Mouse (Mus musculus): ENCODE measurements around the gene Pak3.

Pak3 gene

GRCm38 (mm10) chrX:143518168-143518901 is at the start of gene Pak3:
Pak3 (plus strand) TSS chrX:143518591.
- DNase-seq (ENCODE audit: low spot score), result peak; percentile 36

- DNase-seq (ENCODE audit: low spot score), result peak; percentile 100
Observed at GRCm38 (mm10) chrX:143482866-143483265, 35.5 kb upstream of the Pak3 start.

- no peak for DNase-seq (ENCODE audit: low spot score)
Observed at GRCm38 (mm10) chrX:143501053-143501695, 17.2 kb upstream of the Pak3 start.

- no peak for DNase-seq (ENCODE audit: low spot score)
Observed at GRCm38 (mm10) chrX:143501776-143502365, 16.5 kb upstream of the Pak3 start.

- no peak for DNase-seq (ENCODE audit: low spot score)
Observed at GRCm38 (mm10) chrX:143518917-143519316, 526 bp downstream of the Pak3 start.

- DNase-seq (ENCODE audit: low spot score), result peak; percentile 1
Observed at GRCm38 (mm10) chrX:143519454-143519853, 1.1 kb downstream of the Pak3 start.

- no peak for DNase-seq (ENCODE audit: low spot score)
Observed at GRCm38 (mm10) chrX:143520195-143520594, 1.8 kb downstream of the Pak3 start.

GRCm38 (mm10) chrX:143532331-143532730 is 13.9 kb downstream of the Pak3 start:
- no peak for DNase-seq (ENCODE audit: low spot score)

- DNase-seq (ENCODE audit: low spot score), result no peak
Observed at GRCm38 (mm10) chrX:143533574-143533973, 15.2 kb downstream of the Pak3 start.

GRCm38 (mm10) chrX:143542756-143543155 is 24.4 kb downstream of the Pak3 start:
- DNase-seq (ENCODE audit: low spot score), result peak; percentile 1

GRCm38 (mm10) chrX:143543186-143543793 is 24.9 kb downstream of the Pak3 start:
- DNase-seq (ENCODE audit: low spot score), result peak; percentile 58

GRCm38 (mm10) chrX:143573691-143574090 is 55.3 kb downstream of the Pak3 start:
- no peak for DNase-seq (ENCODE audit: low spot score)

GRCm38 (mm10) chrX:143579925-143580324 is 61.5 kb downstream of the Pak3 start:
- no peak for DNase-seq (ENCODE audit: low spot score)

GRCm38 (mm10) chrX:143580458-143580959 is 62.1 kb downstream of the Pak3 start:
- DNase-seq (ENCODE audit: low spot score), result no peak

GRCm38 (mm10) chrX:143606877-143607449 is 88.6 kb downstream of the Pak3 start:
- DNase-seq (ENCODE audit: low spot score), result no peak

GRCm38 (mm10) chrX:143618734-143619133 is 100.3 kb downstream of the Pak3 start:
- DNase-seq (ENCODE audit: low spot score), result no peak

GRCm38 (mm10) chrX:143627767-143628166 is 109.4 kb downstream of the Pak3 start:
- DNase-seq (ENCODE audit: low spot score), result no peak

GRCm38 (mm10) chrX:143643936-143644335 is 125.5 kb downstream of the Pak3 start:
- DNase-seq (ENCODE audit: low spot score), result no peak

- DNase-seq (ENCODE audit: low spot score), result peak; percentile 1
Observed at GRCm38 (mm10) chrX:143644807-143645206, 126.4 kb downstream of the Pak3 start.

GRCm38 (mm10) chrX:143654308-143655176 is 136.2 kb downstream of the Pak3 start:
- peak; percentile 59 for DNase-seq (ENCODE audit: low spot score)

- no peak for DNase-seq (ENCODE audit: low spot score)
Observed at GRCm38 (mm10) chrX:143655177-143655492, 136.7 kb downstream of the Pak3 start.

All from embryo, embryonic 10.5 days (tissue).